Mouse (Mus musculus) spleen, adult 2 months (tissue): Measurements from ENCODE around the gene Sp8. TPM values are rescaled to one million over a fixed set of nuclear protein-coding genes. Genes with fewer than 3 reads are reported as not detected.

ENCODE experiments used
- DNase-seq, 2 experiments: peaks; one replicate each; pipeline versions ENCODE4 v3.0.0 to v3.0.0-alpha.2; 2012 to 2021; ENCODE audit warnings: low spot score in 2 of 2, low read depth in 1 of 2
- H3K27ac ChIP-seq: fragments of 200-500 bp; 2 replicates; pipeline ENCODE4 v1.5.1; 2012; ENCODE audit warnings: low read length, inconsistent platforms; ENCODE audit not compliant: insufficient read depth
- H3K27me3 ChIP-seq: fragments of 200-500 bp; 2 replicates; pipeline ENCODE4 v1.6.1; 2012; ENCODE audit warnings: mild to moderate bottlenecking, moderate library complexity, low read length, inconsistent platforms; ENCODE audit not compliant: control insufficient read depth, insufficient read depth
- H3K36me3 ChIP-seq: fragments of 200-500 bp; 2 replicates; pipeline ENCODE4 v1.6.1; 2012; ENCODE audit warnings: mild to moderate bottlenecking, low read length, inconsistent platforms; ENCODE audit not compliant: control insufficient read depth, insufficient read depth
- H3K4me1 ChIP-seq: fragments of 200-500 bp; 2 replicates; pipeline ENCODE4 v1.6.1; 2011; ENCODE audit warnings: inconsistent platforms; ENCODE audit not compliant: control insufficient read depth, insufficient read depth, insufficient read length
- H3K4me3 ChIP-seq: fragments of 200-500 bp; 2 replicates; pipeline ENCODE4 v1.5.1; 2011; ENCODE audit warnings: mild to moderate bottlenecking, inconsistent platforms; ENCODE audit not compliant: insufficient read depth, insufficient read length; ENCODE audit errors: extremely low read depth
- CTCF ChIP-seq: fragments of 200-500 bp; IDR thresholded peaks from 2 replicates; pipeline ENCODE4 v1.5.1; 2011; ENCODE audit warnings: mild to moderate bottlenecking, inconsistent platforms; ENCODE audit not compliant: insufficient read depth, insufficient read length, insufficient replicate concordance; ENCODE audit errors: extremely low read depth
- POLR2A ChIP-seq: fragments of 200-500 bp; IDR thresholded peaks from 2 replicates; pipeline ENCODE4 v1.6.1; 2011; ENCODE audit warnings: low read depth, low read length, inconsistent platforms
- WGBS: fragments of 180-500 bp; shearing (Covaris S2); methylation state at CpG from one replicate; pipeline ENCODE4 v1.1.7; 2018; 5-methylcytosine and 5-hydroxymethylcytosine counted together
- polyA plus RNA-seq: library from polyadenylated mRNA; depleted of rRNA; stranded (reverse); fragments of >200 nt; gene quantifications from 2 replicates; pipeline ENCODE4 v1.2.3, GENCODE M21; 2012

Gene Sp8
- polyA plus RNA-seq, 1 experiment, result not detected

DNA sequence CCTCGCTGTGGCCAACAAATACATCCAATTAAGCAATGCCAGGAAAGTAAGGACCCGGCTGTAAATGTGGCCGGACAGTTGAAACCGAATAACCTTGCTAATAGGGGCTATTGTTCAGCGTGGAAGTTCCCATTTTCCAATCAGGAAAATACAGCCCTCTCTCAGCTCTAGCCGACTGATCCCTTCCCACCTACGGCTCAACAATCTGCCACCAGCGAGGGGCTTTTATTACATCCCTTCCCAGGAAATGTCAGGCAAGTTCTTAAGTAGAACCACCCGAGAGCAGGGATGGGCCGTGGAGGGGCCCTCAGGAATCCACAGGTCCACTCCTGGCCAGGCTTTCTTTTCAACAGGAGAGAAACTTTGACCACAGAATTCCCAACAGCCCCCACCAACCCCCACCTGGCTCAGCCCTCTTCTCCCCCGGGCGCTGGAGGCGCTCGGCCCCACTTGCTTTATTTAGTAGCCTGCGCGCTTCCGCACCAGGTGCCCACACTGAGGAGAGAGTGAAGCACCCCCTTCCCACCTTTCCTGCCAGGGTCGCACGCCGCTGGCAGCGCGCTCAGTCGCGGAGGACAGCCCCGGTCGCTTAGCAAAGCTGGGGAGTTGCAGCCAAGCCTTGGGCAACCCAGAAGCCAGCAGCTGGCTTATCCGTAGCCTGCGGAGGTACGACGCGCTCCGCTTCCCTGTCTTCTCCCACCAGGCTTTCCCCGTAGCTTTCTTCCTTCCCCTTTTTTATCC is 3.3 kb upstream of the Sp8 start:
- Histone ChIP-seq H3K27ac (no peak overlapping the region), H3K27me3 (peaks cover 25% of the 10 kb centered on the region), H3K4me3 (no peak overlapping the region), H3K36me3 (no peaks in the 10 kb centered on the region), H3K4me1 (peaks cover 2% of the 10 kb centered on the region; the same call in 1 of the 2 replicates)
- 2% methylated on average over 33 of the region's 33 CpGs for WGBS
- DNase-seq, result no peak
- no peak for TF ChIP-seq POLR2A
- no peak for TF ChIP-seq CTCF

DNA sequence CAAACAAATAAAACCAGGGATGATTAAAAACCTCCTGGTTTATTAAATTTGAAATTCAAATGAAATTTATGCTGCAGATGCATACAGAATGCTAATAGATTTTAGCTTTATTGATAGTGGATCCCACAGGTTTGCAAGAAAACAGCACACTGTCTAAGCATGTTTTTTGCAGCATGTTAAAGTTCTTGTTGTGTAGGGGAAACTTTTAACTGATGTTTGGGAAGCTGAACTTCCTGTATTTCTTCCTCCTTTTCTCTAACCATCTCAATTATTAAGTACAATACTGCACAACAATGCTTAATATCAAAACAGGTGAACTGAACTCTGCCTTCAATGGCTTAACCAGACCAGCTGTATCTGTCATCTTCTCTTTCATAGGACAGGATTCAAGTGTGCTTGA is 2.0 kb upstream of the Sp8 start:
- no peak for DNase-seq
- Histone ChIP-seq H3K27me3 (peaks cover 34% of the 10 kb centered on the region), H3K4me1 (peaks cover 3% of the 10 kb centered on the region; the same call in 1 of the 2 replicates), H3K36me3 (no peaks in the 10 kb centered on the region), H3K27ac (no peak overlapping the region), H3K4me3 (no peak overlapping the region)
- TF ChIP-seq CTCF (no peak), POLR2A (no peak)

- DNase-seq, result no peak
- Histone ChIP-seq H3K27me3 (peaks cover 38% of the 10 kb centered on the region), H3K27ac (no peak overlapping the region), H3K4me1 (peaks cover 7% of the 10 kb centered on the region), H3K36me3 (no peaks in the 10 kb centered on the region), H3K4me3 (no peak overlapping the region)
- WGBS, result 10% methylated on average over 3 of the region's 3 CpGs
- TF ChIP-seq POLR2A, result no peak
- no peak for TF ChIP-seq CTCF
These were observed 1.3 kb upstream of the Sp8 start for GRCm38 (mm10) chr12:118844841-118845240.

GRCm38 (mm10) chr12:118845351-118845750 is 778 bp upstream of the Sp8 start:
- no peak for DNase-seq
- Histone ChIP-seq H3K27me3 (peaks cover 38% of the 10 kb centered on the region), H3K4me3 (no peak overlapping the region), H3K27ac (no peak overlapping the region), H3K4me1 (peaks cover 7% of the 10 kb centered on the region), H3K36me3 (no peaks in the 10 kb centered on the region)
- WGBS, result 19% methylated on average over 3 of the region's 3 CpGs
- no peak for TF ChIP-seq POLR2A
- no peak for TF ChIP-seq CTCF

DNA sequence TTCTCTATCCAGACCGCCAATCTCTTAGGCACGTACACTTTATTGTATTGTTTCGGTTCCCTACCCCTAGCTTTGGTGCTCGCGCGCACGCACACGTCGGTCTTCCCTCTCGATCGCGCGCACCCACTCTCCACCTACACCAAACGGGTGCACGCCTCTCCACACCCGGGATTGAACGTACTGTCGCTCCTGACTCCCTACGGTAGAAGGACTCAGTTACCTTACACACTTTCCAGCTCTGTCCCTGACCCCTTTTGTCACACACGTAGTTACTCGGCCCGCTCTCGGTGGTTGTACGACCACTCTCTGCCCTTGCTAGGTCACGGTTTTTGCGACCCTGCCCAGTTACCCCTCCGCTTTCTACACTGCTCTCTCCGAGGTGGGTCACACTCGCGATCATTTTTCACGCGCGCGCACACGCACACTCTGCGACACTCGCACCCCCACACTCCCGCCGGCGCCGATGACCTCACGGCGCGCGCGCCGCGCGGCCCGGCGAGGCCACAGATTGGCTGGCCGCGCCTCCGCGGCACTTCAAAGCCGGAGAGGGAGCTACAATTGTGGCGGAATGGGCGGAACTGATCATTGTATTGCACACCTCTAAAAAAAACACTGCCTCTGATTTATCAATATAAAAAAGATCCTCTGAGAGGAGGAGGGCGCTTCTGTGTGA is 656 bp downstream of the Sp8 start:
- Histone ChIP-seq H3K4me1 (peaks cover 7% of the 10 kb centered on the region), H3K36me3 (no peaks in the 10 kb centered on the region), H3K27ac (no peak overlapping the region), H3K4me3 (peak overlapping the region; percentile 51), H3K27me3 (peaks cover 38% of the 10 kb centered on the region)
- TF ChIP-seq CTCF, result no peak
- TF ChIP-seq POLR2A, result no peak
- WGBS, result 1% methylated on average over 59 of the region's 59 CpGs
- DNase-seq, result no peak

DNA sequence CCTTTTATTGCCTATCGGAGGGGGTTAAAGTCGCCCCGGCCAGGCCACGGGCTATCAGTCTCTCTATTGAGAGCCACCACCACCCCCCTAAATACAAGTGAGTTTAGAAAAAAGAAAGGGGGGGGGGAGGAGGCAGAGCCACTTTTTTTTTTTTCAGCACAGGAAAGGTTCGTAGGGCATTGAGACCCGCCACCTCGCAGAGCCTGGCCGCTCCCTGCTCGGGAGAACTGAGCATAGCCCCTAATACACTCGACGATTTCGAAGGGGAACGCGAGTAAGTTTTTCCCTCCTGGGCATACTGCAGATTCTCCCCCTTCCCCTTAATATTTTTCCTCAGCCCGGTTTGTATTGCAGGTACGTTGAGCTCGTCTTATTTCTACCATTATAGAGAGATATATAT is 1.3 kb downstream of the Sp8 start:
- H3K27me3 ChIP-seq, result peaks cover 40% of the 10 kb centered on the region
- H3K36me3 ChIP-seq, result no peaks in the 10 kb centered on the region
- 0 out of 2 replicates have a peak overlapping the region, but pooled peaks have one; percentile 51 for H3K4me3 ChIP-seq
- DNase-seq, result no peak
- no peak for TF ChIP-seq CTCF
- TF ChIP-seq POLR2A, result no peak
- H3K27ac ChIP-seq, result no peak overlapping the region
- 5% methylated on average over 17 of the region's 17 CpGs for WGBS
- H3K4me1 ChIP-seq, result peaks cover 7% of the 10 kb centered on the region
